Mouse (Mus musculus): ENCODE measurements at regions not wholly inside any gene's neighbourhood (a gene's known extent, or its start where the extent isn't known, plus 50 kb on each side); places are given as distances from the start of the nearest gene placed in this dataset.

GRCm38 (mm10) chr19:26244067-26244466, 360.8 kb upstream of the Smarca2 start:
- DNase-seq (ENCODE audit: low spot score in 2 of 2): no peak

- peak; percentile 2 to 51 for DNase-seq (ENCODE audit: low spot score in 2 of 2)
Measured at GRCm38 (mm10) chr19:26249751-26250150, 355.1 kb upstream of the Smarca2 start.

GRCm38 (mm10) chr19:26258677-26259076, 346.2 kb upstream of the Smarca2 start:
- no peak for DNase-seq (ENCODE audit: low spot score in 2 of 2)

GRCm38 (mm10) chr19:26261530-26261929, 343.3 kb upstream of the Smarca2 start:
- peak in 1 of 2 experiments; percentile 69 for DNase-seq (ENCODE audit: low spot score in 2 of 2)

DNA sequence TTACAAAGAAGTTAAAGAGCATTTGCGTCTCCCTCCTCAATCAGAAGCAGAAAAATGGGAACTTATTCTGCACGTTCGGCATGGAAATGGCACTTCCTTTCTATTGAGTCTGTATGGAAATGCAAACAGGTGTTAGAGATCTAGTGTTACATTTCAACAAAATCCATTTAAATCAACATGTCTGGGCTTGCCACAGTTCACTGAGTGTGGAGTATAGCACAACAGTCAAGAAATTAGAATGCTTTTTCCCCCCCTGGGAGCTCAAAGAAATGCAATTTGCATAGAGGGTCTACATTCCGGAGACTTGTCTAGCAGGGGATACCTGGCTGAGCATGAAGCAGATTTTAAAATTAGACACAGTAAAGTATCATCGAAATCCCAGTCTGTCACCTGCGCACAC, 308.5 kb upstream of the Smarca2 start:
- no peak for DNase-seq (ENCODE audit: low spot score in 2 of 2)

GRCm38 (mm10) chr19:26308477-26309135, 296.2 kb upstream of the Smarca2 start:
- DNase-seq (ENCODE audit: low spot score in 2 of 2): peak in 1 of 2 experiments; percentile 62

GRCm38 (mm10) chr19:26318977-26319376, 285.9 kb upstream of the Smarca2 start:
- no peak for DNase-seq (ENCODE audit: low spot score in 2 of 2)

- DNase-seq (ENCODE audit: low spot score in 2 of 2): peak in 1 of 2 experiments; percentile 11
Measured at GRCm38 (mm10) chr19:26323682-26324081, 281.2 kb upstream of the Smarca2 start.

- DNase-seq (ENCODE audit: low spot score in 2 of 2): no peak
Measured at GRCm38 (mm10) chr19:26339120-26339519, 265.7 kb upstream of the Smarca2 start.

GRCm38 (mm10) chr19:26340155-26340554, 264.7 kb upstream of the Smarca2 start:
- DNase-seq (ENCODE audit: low spot score in 2 of 2): peak in 1 of 2 experiments; percentile 11

DNA sequence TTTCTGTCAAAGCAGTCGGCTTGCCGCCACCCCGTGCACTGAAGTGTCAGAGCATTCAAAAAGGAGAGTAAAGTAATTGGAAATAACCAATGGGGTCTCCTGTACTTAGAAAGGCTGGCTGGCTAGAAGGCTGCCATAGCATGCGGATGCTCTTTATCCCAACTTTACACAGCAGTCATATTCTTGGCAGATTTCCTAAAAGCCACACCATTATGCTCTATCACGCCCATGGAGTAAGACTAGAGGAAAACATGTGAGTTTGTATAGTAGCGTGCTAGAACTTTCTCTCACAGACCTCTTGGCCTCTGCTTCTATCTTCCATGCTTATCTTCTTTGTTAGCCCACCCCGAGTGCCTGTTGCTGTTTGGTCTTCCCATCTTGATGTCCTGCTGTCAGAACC, 249.8 kb upstream of the Smarca2 start:
- no peak for DNase-seq (ENCODE audit: low spot score in 2 of 2)

DNA sequence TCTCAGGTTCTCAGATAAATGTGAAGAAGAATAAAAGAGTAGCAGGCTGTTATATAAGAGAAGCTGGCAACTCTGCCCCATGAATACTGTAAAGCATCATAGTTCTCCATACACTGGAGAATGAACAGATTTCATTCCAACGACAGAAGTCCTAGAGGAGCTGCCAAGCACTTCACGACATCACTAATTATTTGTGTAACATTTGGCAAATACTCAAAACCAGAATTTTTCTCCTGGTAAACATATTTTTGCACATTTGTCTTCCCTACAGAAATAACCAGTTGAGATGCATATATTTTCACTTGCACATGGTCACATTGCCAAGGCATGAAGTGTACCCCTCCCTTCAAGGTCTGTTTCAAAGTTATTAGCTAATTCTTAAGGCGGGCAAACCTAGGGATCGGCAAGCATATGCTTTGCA, 220.9 kb upstream of the Smarca2 start:
- no peak for DNase-seq (ENCODE audit: low spot score in 2 of 2)

GRCm38 (mm10) chr19:26386075-26386474, 218.8 kb upstream of the Smarca2 start:
- DNase-seq (ENCODE audit: low spot score in 2 of 2): no peak

- peak in 1 of 2 experiments; percentile 6 for DNase-seq (ENCODE audit: low spot score in 2 of 2)
Measured at GRCm38 (mm10) chr19:26412684-26413083, 192.2 kb upstream of the Smarca2 start.

DNA sequence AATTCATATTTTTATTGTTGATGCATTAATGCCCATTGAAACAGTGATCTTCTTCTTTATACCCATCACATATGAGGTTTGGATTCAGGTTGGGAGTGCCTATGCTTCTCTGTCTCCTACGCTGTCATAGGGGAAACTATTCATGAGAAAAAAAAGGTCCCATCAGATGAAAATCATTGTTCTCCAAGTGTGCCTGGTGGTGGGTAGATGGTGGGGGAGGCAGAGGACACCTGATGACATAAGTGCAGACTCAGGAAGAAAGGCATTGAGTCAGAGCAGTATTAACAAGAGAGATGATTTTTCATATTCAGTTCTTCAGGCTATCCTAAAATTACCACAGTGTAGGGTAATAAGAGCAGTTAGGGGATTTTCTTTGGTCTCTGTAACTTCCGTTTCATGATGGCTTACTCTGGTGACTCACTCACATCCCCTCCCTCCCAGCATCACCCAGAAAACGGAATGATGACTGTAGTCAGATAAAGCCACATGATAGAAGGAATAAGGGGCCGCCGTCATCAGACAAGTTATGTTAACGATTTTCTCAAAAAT, 190.3 kb upstream of the Smarca2 start:
- no peak for DNase-seq (ENCODE audit: low spot score in 2 of 2)

GRCm38 (mm10) chr19:26419781-26420180, 185.1 kb upstream of the Smarca2 start:
- no peak for DNase-seq (ENCODE audit: low spot score in 2 of 2)

GRCm38 (mm10) chr19:26439163-26439562, 165.7 kb upstream of the Smarca2 start:
- DNase-seq (ENCODE audit: low spot score in 2 of 2): no peak

GRCm38 (mm10) chr19:26445309-26445708, 159.5 kb upstream of the Smarca2 start:
- no peak for DNase-seq (ENCODE audit: low spot score in 2 of 2)

DNA sequence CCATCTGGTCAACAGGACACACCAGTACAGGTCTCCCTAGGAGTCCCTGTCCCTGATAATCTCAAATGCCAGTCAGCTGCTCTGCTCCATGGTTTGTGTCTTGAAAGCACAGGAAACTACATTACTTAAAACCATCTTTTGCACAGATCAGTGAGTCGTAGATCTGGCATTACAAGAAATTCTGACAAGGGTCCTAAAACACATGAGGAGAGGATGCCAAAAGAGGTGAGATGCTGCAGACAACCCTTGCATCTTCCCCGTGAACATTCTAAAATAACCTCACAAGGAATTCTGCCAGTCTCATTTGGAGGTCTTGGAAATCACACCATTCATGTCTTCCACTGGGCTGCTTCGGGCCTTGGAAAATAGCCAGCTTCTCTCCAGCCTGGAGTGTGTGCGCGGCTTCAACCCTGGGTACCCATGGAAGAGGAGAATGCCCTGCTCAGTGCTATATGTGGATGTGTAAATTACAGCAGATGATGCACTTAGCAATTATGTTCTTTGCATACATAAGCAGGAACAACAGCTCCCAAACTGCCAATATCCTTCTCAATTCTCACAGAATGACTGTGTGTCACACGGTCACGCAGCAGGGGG, 157.3 kb upstream of the Smarca2 start:
- DNase-seq (ENCODE audit: low spot score in 2 of 2): no peak

DNA sequence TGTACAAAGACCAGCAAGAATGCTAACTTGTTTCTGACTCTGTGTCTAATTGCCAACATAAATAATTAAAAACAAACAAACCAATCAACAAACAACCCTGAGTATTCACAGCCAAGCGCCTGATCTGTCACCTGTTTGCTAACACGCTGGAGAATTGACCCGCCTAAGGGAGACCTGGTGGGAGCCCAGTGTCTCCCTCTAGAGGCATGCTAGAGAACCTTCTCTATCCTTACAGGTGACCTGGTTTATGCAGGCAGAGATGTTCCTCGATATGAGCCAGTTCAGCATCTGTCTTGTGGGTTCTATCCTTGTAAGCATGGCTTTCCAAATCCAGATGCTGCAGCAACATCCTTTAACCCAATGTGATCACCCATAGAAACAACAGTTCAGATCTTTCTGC, 143.1 kb upstream of the Smarca2 start:
- DNase-seq (ENCODE audit: low spot score in 2 of 2): no peak

DNA sequence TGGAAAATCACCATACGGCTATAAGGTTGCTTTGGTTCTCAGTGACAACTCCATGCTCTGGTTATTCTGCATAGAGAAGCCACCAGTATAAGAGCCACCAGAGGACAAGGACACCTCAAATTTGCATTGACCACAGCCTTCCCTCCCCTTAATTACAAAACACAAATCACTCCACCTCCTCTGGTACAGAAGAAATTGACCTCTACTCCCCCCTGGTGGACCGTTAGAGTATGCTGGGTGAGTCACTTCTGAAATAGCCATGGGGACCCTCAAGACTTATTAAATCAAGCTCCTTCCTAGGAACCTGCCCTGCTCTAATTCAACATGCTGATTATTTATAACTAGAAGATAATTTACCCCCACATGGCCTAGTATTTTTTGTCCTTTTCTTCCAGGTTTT, 139.6 kb upstream of the Smarca2 start:
- DNase-seq (ENCODE audit: low spot score in 2 of 2): no peak

DNA sequence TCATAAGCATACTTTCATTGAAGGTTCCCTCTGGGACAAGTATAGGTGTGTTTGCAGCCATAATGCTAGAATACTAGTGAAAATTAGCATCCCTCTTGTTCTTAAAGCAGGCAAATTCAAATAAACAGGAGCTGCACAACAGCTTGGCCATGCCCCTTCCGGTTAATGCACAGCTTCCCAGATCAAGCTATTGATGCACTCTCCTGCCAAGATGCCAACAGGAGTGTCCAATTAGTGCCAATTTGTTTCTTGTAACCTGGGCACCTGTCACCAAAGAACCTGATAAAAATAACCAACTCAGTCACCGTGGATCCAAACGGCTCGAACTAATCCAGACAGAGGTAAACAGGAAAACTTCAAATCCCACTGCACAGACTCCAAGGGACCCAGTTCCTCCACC, 138.6 kb upstream of the Smarca2 start:
- DNase-seq (ENCODE audit: low spot score in 2 of 2): no peak

DNA sequence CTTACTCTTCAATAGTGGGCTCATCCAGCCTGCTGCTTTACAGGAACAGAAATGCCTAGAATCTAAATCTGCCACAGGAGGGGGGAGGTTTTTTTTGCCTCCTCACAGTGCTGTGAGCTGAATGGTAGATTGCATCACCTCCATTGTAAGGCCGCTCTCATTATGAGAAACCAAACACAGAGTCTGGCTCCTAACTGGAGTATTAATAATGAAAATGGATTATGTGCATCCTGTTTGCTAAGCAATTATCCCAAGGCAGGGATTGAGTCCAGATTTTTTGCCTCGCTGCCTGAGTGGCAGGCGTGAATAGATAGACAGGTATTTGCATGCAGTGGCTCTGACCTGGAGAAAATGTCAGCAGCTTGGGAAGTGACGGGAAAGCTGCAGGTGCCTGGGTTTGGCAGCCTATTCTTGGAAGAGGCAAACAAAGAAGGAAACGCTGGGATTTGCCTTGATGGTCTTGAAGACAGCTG, 137.6 kb upstream of the Smarca2 start:
- DNase-seq (ENCODE audit: low spot score in 2 of 2): no peak

Measured in left cerebral cortex, adult 8-10 months (tissue).